In the genomic region with DNA sequence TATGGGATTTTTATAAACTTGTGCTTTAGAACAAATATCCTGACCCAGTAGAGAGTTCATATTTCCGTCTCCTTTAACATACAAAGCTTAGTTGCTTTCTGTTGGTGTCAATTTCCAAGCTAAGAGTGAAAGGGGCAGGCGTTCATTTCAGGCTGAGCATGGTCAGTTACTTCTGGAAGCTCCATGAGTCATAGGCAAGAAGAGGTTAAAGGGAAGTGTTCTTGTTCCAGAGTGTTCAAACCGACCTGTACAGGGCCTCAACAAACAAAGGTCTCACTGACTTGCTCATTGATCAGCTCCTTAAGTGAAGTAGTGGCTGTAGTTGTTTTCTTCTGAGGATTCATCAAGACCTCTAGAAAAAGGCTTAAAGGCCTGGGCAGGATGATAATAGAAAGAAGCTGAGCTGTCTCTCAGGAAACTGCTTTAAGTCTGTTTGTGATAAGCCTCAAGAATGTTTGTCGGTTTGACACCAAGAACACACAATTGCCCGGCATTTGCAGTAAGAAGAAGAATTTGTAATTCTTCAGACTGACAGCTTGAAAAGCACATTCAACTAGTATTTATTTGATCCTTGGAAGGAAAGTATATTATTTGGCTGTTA, we compare ENCODE assay signal across 22 mouse cellular contexts.
DNase-seq lines count a peak whose midpoint lies in the region; ATAC-seq and TF ChIP-seq lines count a peak whose summit lies in the region.
"Had no signal": no experiment of that assay in that cellular context is flagged by ENCODE, and none has a peak within 500 bp of the region (broad histone marks: within the 10 kb centered on the region; RNA-seq: fewer than 3 reads in every experiment).

No protein-coding gene starts in this region.

- ATAC-seq in heart, embryonic 12.5 days (ENCODE audit: insufficient number of reproducible peaks, low FRiP score) = no peak
- no peak for ATAC-seq in midbrain, embryonic 12.5 days (ENCODE audit: low FRiP score, low read depth)
- ATAC-seq in midbrain, embryonic 11.5 days (ENCODE audit: low FRiP score) = no peak
- peak; percentile 73 for ATAC-seq in intestine, postnatal 0 days
- ATAC-seq in stomach, postnatal 0 days (ENCODE audit: low FRiP score, low TSS enrichment) = peak; percentile 94

- no peak overlapping the region for H3K9ac ChIP-seq in heart, embryonic 12.5 days
- H3K9ac ChIP-seq in midbrain, embryonic 12.5 days (replicated peaks) = no peak overlapping the region
- H3K9ac ChIP-seq in midbrain, embryonic 11.5 days (ENCODE audit: low read length) = no peak overlapping the region
- no peak overlapping the region for H3K9ac ChIP-seq in intestine, postnatal 0 days (ENCODE audit: low read depth, low read length)
- no peak overlapping the region for H3K9ac ChIP-seq in stomach, postnatal 0 days (ENCODE audit: low read length)
- H3K9ac ChIP-seq: embryonic facial prominence, embryonic 15.5 days; forebrain, embryonic 12.5 days; hindbrain, embryonic 15.5 days; limb, embryonic 15.5 days; lung, embryonic 15.5 days had no signal

- WGBS in heart, embryonic 12.5 days = 43% methylated on average over 5 of the region's 5 CpGs
- 34% methylated on average over 5 of the region's 5 CpGs for WGBS in midbrain, embryonic 12.5 days
- 41% methylated on average over 5 of the region's 5 CpGs for WGBS in midbrain, embryonic 11.5 days
- WGBS in intestine, postnatal 0 days = 25% methylated on average over 5 of the region's 5 CpGs
- 39% methylated on average over 5 of the region's 5 CpGs for WGBS in stomach, postnatal 0 days

- intact Hi-C loops in left cerebral cortex, postnatal 14 days (cut with DNase I) = no loop called here

- no peak for TF ChIP-seq CTCF in intestine, postnatal 0 days (IDR thresholded peaks at IDR 0.05; ENCODE audit: low read depth)
- TF ChIP-seq CTCF in stomach, postnatal 0 days (IDR thresholded peaks at IDR 0.05; ENCODE audit: low read depth) = no peak

- no peaks in the 10 kb centered on the region for H3K36me3 ChIP-seq in heart, embryonic 12.5 days
- no peaks in the 10 kb centered on the region for H3K36me3 ChIP-seq in midbrain, embryonic 12.5 days
- no peaks in the 10 kb centered on the region for H3K36me3 ChIP-seq in midbrain, embryonic 11.5 days (ENCODE audit: control insufficient read depth, insufficient read depth, low read length)
- no peaks in the 10 kb centered on the region for H3K36me3 ChIP-seq in intestine, postnatal 0 days (ENCODE audit: control insufficient read depth, insufficient read depth)
- H3K36me3 ChIP-seq in stomach, postnatal 0 days (ENCODE audit: control insufficient read depth, insufficient read depth, low read length) = no peaks in the 10 kb centered on the region
- H3K36me3 ChIP-seq: embryonic facial prominence, embryonic 15.5 days; forebrain, embryonic 12.5 days; hindbrain, embryonic 15.5 days; limb, embryonic 15.5 days; lung, embryonic 15.5 days had no signal

- no peak overlapping the region for H3K4me3 ChIP-seq in heart, embryonic 12.5 days
- H3K4me3 ChIP-seq in midbrain, embryonic 12.5 days = no peak overlapping the region
- no peak overlapping the region for H3K4me3 ChIP-seq in midbrain, embryonic 11.5 days (ENCODE audit: low read depth, low read length)
- H3K4me3 ChIP-seq in intestine, postnatal 0 days (ENCODE audit: low read depth, low read length) = no peak overlapping the region
- H3K4me3 ChIP-seq in stomach, postnatal 0 days (ENCODE audit: low read depth, low read length) = no peak overlapping the region
- H3K4me3 ChIP-seq: embryonic facial prominence, embryonic 15.5 days; forebrain, embryonic 12.5 days; hindbrain, embryonic 15.5 days; limb, embryonic 15.5 days; lung, embryonic 15.5 days had no signal

- no peak for TF ChIP-seq EP300 in stomach, postnatal 0 days (optimal IDR thresholded peaks at IDR 0.05)

- H3K4me1 ChIP-seq in heart, embryonic 12.5 days (replicated peaks) = peaks cover 16% of the 10 kb centered on the region
- H3K4me1 ChIP-seq in midbrain, embryonic 12.5 days = peaks cover 16% of the 10 kb centered on the region
- peaks cover 18% of the 10 kb centered on the region for H3K4me1 ChIP-seq in midbrain, embryonic 11.5 days (ENCODE audit: control insufficient read depth, insufficient read depth, low read length)
- no peaks in the 10 kb centered on the region for H3K4me1 ChIP-seq in intestine, postnatal 0 days (replicated peaks; ENCODE audit: control insufficient read depth, insufficient read depth, low read length)
- H3K4me1 ChIP-seq in stomach, postnatal 0 days (replicated peaks; ENCODE audit: control insufficient read depth, insufficient read depth) = no peaks in the 10 kb centered on the region
- H3K4me1 ChIP-seq: embryonic facial prominence, embryonic 15.5 days; hindbrain, embryonic 15.5 days; lung, embryonic 15.5 days had no signal

- H3K27ac ChIP-seq in heart, embryonic 12.5 days (ENCODE audit: poor library complexity, severe bottlenecking) = 0 out of 2 replicates have a peak overlapping the region, but pooled peaks have one; percentile 21
- 0 out of 2 replicates have a peak overlapping the region, but pooled peaks have one; percentile 20 for H3K27ac ChIP-seq in midbrain, embryonic 12.5 days (replicated peaks)
- no peak overlapping the region for H3K27ac ChIP-seq in midbrain, embryonic 11.5 days (ENCODE audit: low read depth, low read length)
- H3K27ac ChIP-seq in intestine, postnatal 0 days (ENCODE audit: low read depth, low read length) = 0 out of 2 replicates have a peak overlapping the region, but pooled peaks have one; percentile 15
- no peak overlapping the region for H3K27ac ChIP-seq in stomach, postnatal 0 days (replicated peaks)
- H3K27ac ChIP-seq: embryonic facial prominence, embryonic 15.5 days; forebrain, embryonic 12.5 days; hindbrain, embryonic 15.5 days; kidney, postnatal 0 days; limb, embryonic 15.5 days; lung, embryonic 15.5 days had no signal

- no peak for DNase-seq in heart, postnatal 4 days
- no peak for DNase-seq in midbrain, embryonic 11.5 days (ENCODE audit: low spot score, missing footprints)
- peak; percentile 29 for DNase-seq in stomach, postnatal 0 days (ENCODE audit: low spot score)
- DNase-seq in kidney, postnatal 4 days = no peak
- no peak for DNase-seq in left cerebral cortex, postnatal 14 days (ENCODE audit: low spot score in 2 of 2)
- DNase-seq: adrenal gland, adult 2 months; cerebellum, adult 9-11 months; embryo, embryonic 11 days; gastrocnemius, postnatal 14 days; heart, postnatal 14 days; kidney, adult 18-20 months; right cerebral cortex, postnatal 25 days had no signal

- no peaks in the 10 kb centered on the region for H3K27me3 ChIP-seq in heart, embryonic 12.5 days (replicated peaks)
- peaks cover 3% of the 10 kb centered on the region; the same call in 1 of the 2 replicates for H3K27me3 ChIP-seq in midbrain, embryonic 12.5 days
- H3K27me3 ChIP-seq in midbrain, embryonic 11.5 days (ENCODE audit: control insufficient read depth, insufficient read depth, low read length) = no peaks in the 10 kb centered on the region; the same call in 1 of the 2 replicates
- no peaks in the 10 kb centered on the region for H3K27me3 ChIP-seq in intestine, postnatal 0 days (replicated peaks; ENCODE audit: control insufficient read depth, insufficient read depth, low read length)
- no peaks in the 10 kb centered on the region for H3K27me3 ChIP-seq in stomach, postnatal 0 days (ENCODE audit: control insufficient read depth, insufficient read depth, low read length)
- H3K27me3 ChIP-seq: CH12.LX; limb, embryonic 15.5 days had no signal

- H3K9me3 ChIP-seq in heart, embryonic 12.5 days (replicated peaks) = no peaks in the 10 kb centered on the region
- H3K9me3 ChIP-seq in midbrain, embryonic 12.5 days = no peaks in the 10 kb centered on the region
- no peaks in the 10 kb centered on the region for H3K9me3 ChIP-seq in midbrain, embryonic 11.5 days (ENCODE audit: control insufficient read depth, low read length)
- no peaks in the 10 kb centered on the region for H3K9me3 ChIP-seq in intestine, postnatal 0 days (ENCODE audit: control insufficient read depth)
- no peaks in the 10 kb centered on the region for H3K9me3 ChIP-seq in stomach, postnatal 0 days (ENCODE audit: control insufficient read depth, low read length)
- H3K9me3 ChIP-seq: embryonic facial prominence, embryonic 15.5 days; forebrain, embryonic 12.5 days; hindbrain, embryonic 15.5 days; limb, embryonic 15.5 days; lung, embryonic 15.5 days had no signal

- H3K4me2 ChIP-seq in heart, embryonic 12.5 days = no peak overlapping the region
- no peak overlapping the region for H3K4me2 ChIP-seq in midbrain, embryonic 12.5 days (replicated peaks)
- H3K4me2 ChIP-seq in midbrain, embryonic 11.5 days = no peak overlapping the region
- no peak overlapping the region for H3K4me2 ChIP-seq in intestine, postnatal 0 days (replicated peaks; ENCODE audit: low read depth)
- H3K4me2 ChIP-seq in stomach, postnatal 0 days (replicated peaks; ENCODE audit: low read depth) = no peak overlapping the region
- H3K4me2 ChIP-seq: embryonic facial prominence, embryonic 15.5 days; forebrain, embryonic 12.5 days; hindbrain, embryonic 15.5 days; limb, embryonic 15.5 days; lung, embryonic 15.5 days had no signal

Comparison
In these comparisons a context has a peak if more than half of its experiments do, and no peak if none do; other contexts are left out.
1. H3K27ac ChIP-seq: peak in heart, embryonic 12.5 days (single experiment), midbrain, embryonic 12.5 days (single experiment) and intestine, postnatal 0 days (single experiment); none in midbrain, embryonic 11.5 days (single experiment) and stomach, postnatal 0 days (single experiment).
2. ATAC-seq: peak in intestine, postnatal 0 days (single experiment) and stomach, postnatal 0 days (single experiment); none in heart, embryonic 12.5 days (single experiment), midbrain, embryonic 12.5 days (single experiment) and midbrain, embryonic 11.5 days (single experiment).